Mouse (Mus musculus) spleen, adult 2 months (tissue): ENCODE results near the gene Tmem212.

Experiments used
- CTCF ChIP-seq: fragments of 200-500 bp; IDR thresholded peaks from 2 replicates; pipeline ENCODE4 v1.5.1; 2011; ENCODE audit warnings: mild to moderate bottlenecking, inconsistent platforms; ENCODE audit not compliant: insufficient read depth, insufficient read length, insufficient replicate concordance; ENCODE audit errors: extremely low read depth
- POLR2A ChIP-seq: fragments of 200-500 bp; IDR thresholded peaks from 2 replicates; pipeline ENCODE4 v1.6.1; 2011; ENCODE audit warnings: low read depth, low read length, inconsistent platforms

DNA sequence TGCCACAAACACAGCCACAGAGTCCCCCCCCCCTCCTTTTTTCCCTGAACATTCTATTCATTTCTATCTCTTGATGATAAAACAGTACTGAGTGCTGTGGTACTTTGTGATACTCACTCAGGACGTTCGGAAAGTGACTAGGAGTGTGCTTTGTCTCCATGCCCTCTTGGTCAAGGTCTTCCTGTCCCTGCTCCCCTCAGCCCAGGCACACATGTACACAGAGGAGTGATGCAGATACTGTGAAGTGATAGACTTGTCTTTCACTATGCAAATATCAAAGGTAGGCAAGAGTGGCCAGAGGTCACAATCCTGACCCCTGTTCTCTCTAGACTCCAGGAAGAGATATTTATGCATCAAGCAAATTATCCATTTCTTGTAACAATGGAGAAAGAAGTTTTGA is 11.1 kb upstream of the Tmem212 start:
- TF ChIP-seq CTCF (no peak), POLR2A (no peak)
